Mouse (Mus musculus) heart, embryonic 10.5 days (tissue): ENCODE measurements around the gene Ranbp2. TPM values are rescaled to one million over a fixed set of nuclear protein-coding genes. Genes with fewer than 3 reads are reported as not detected.
"Not testable (repeated sequence)": the region's sequence is repeated elsewhere in the genome, so short reads cannot be mapped to it uniquely, and the experiment has no call there.

Source experiments
- DNase-seq: peaks from one replicate; pipeline ENCODE4 v3.0.0-alpha.2; 2017; ENCODE audit warnings: low spot score
- H3K27ac ChIP-seq: fragments of 300-500 bp; sonication (generic); 2 replicates; pipeline ENCODE4 v1.5.1; 2016; ENCODE audit warnings: mild to moderate bottlenecking
- H3K27me3 ChIP-seq: fragments of 300-500 bp; sonication (generic); 2 replicates; pipeline ENCODE4 v1.6.1; 2016; ENCODE audit warnings: mild to moderate bottlenecking; ENCODE audit not compliant: poor library complexity, insufficient read depth, severe bottlenecking
- H3K36me3 ChIP-seq: fragments of 300-500 bp; sonication (generic); 2 replicates; pipeline ENCODE4 v1.6.1; 2016; ENCODE audit warnings: mild to moderate bottlenecking, moderate library complexity
- H3K4me1 ChIP-seq: fragments of 300-500 bp; sonication (generic); 2 replicates; pipeline ENCODE4 v1.6.1; 2016; ENCODE audit warnings: mild to moderate bottlenecking
- H3K4me3 ChIP-seq: fragments of 300-500 bp; sonication (generic); 2 replicates; pipeline ENCODE4 v1.5.1; 2016; ENCODE audit warnings: mild to moderate bottlenecking, moderate library complexity
- H3K9me3 ChIP-seq: fragments of 300-500 bp; sonication (generic); 2 replicates; pipeline ENCODE4 v1.6.1; 2016; ENCODE audit warnings: mild to moderate bottlenecking, moderate library complexity
- WGBS: fragments of 180-500 bp; shearing (Covaris S2); methylation state at CpG from one replicate; pipeline ENCODE4 v1.1.7; 2016; 5-methylcytosine and 5-hydroxymethylcytosine counted together
- polyA plus RNA-seq: library from polyadenylated mRNA; unstranded; fragments of >200 nt; fragmentation: Nextera tagmentation; extraction: Ambion mirVana; gene quantifications from 2 replicates; pipeline ENCODE4 v1.2.1, GENCODE M21; 2016

The Ranbp2 gene
- polyA plus RNA-seq, 1 experiment from 2014 or later, result 20.2 TPM

DNA sequence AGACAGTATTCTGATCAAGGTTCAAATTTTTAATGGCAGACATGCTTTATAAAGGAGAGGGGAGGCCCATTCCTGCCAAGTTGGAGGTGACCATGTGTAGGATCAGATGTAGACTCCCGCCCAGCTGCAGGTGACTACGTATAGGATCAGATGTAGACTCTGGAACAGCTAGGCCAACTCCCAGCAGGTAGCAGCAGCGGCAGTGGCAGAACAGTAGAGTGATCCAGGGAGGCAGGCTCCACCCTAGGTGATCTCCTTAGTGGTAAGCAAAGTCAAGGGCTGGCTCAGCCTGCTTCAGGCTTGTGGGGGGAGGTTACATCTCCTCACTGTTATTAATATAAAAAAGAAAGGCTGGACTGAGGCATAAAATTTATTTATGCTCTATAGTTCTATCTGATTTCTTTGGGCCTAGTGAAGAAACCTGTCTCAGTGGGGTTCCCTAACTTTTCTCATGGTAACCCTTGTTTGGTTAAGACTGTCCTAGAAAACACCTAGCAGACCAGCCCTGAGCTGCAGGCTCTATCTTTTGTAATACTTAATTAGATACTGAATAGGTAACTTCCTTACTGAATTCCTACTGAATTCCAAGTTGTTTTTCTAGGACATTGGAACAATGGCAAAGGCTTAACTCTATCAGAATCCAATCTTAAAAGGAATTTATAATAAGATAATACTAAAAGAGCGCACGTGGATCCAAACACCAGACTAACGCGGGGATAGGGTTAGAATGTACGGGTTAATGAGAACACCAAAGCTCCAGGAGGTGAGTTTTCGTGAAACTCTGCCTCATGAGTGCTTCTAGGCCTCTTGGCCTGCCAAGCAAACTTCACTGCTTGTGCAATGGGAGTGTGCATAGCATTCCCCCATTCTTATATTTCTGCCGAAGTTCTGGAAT is 84.4 kb downstream of the Ranbp2 start:
- H3K27ac ChIP-seq, result no peak overlapping the region
- H3K36me3 ChIP-seq, result peaks cover 35% of the 10 kb centered on the region; the same call in 1 of the 2 replicates
- H3K4me1 ChIP-seq, result no peaks in the 10 kb centered on the region
- no peaks in the 10 kb centered on the region for H3K9me3 ChIP-seq
- 83% methylated on average over 10 of the region's 10 CpGs for WGBS
- no peaks in the 10 kb centered on the region for H3K27me3 ChIP-seq
- no peak overlapping the region for H3K4me3 ChIP-seq
- DNase-seq, result no peak

DNA sequence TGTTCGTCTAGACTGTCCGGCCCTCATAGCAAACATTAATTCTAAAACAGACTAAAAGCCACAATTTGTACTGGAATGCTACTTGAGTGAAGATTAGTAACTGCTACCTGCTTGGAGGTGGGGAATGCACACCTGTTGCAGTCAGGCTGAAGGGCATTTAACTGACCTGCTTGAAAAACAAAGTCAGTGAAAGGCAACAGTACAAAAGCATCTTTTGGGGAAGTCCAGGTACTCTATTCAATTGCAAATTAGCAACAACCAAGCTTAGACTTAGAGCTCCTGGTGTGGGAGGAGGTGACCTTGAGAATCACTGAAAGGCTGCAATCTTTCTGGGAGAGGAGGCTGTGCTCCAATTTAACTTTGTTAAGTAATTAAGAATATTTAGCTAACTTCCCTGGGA is 85.5 kb downstream of the Ranbp2 start:
- Histone ChIP-seq H3K9me3 (no peaks in the 10 kb centered on the region), H3K27me3 (no peaks in the 10 kb centered on the region), H3K4me1 (no peaks in the 10 kb centered on the region), H3K36me3 (peaks cover 35% of the 10 kb centered on the region; the same call in 1 of the 2 replicates), H3K27ac (no peak overlapping the region), H3K4me3 (no peak overlapping the region)
- no peak for DNase-seq
- 96% methylated on average over 2 of the region's 2 CpGs for WGBS

DNA sequence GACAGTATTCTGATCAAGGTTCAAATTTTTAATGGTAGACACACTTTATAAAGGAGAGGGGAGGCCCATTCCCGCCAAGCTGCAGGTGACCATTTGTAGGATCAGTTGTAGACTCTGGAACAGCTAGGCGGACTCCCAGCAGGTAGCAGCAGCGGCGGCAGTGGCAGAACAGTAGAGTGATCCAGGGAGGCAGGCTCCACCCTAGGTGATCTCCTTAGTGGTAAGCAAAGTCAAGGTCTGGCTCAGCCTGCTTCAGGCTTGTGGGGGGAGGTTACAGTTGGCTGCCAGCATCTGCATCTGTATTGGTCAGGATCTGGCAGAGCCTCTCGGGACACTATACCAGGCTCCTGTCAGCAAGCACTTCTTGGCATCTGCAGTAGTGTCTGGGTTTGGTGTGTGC is 89.6 kb downstream of the Ranbp2 start:
- 78% methylated on average over 5 of the region's 5 CpGs for WGBS
- H3K27ac ChIP-seq, result not testable (repeated sequence)

DNA sequence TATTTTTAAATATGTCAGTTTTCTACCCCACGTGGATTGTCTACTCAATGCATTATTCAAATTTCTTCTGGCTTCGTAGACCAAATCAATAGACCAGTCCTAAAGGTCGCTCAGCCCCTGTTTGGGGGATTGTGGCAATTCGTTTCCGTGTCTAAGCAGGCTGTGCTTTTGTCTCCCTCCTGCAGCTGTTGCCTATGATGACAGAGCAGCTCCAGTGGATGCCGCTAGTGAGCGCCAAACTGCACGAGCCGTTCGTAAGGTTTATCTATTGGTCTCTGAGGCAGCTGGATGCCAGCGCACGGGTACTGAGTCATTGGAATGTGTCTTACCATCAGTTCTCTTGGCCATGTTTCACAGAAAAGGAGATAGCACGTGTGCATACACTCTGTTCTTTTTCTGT is 93.9 kb downstream of the Ranbp2 start:
- 58% methylated on average over 13 of the region's 13 CpGs for WGBS
- H3K27ac ChIP-seq, result no peak overlapping the region
- H3K27me3 ChIP-seq, result no peaks in the 10 kb centered on the region
- H3K9me3 ChIP-seq, result no peaks in the 10 kb centered on the region
- no peak overlapping the region for H3K4me3 ChIP-seq
- peak; percentile 78 for DNase-seq
- no peaks in the 10 kb centered on the region for H3K4me1 ChIP-seq
- H3K36me3 ChIP-seq, result peaks cover 16% of the 10 kb centered on the region

More for the DNA sequence above, 89.6 kb downstream of the Ranbp2 start:
- H3K36me3 ChIP-seq, result peaks cover 29% of the 10 kb centered on the region; the same call in 1 of the 2 replicates
- H3K27me3 ChIP-seq, DNase-seq, H3K4me3 ChIP-seq, H3K9me3 ChIP-seq, H3K4me1 ChIP-seq: not testable (repeated sequence)

Other genes with a start within 250 kb of the Ranbp2 start
- not detected in 2 replicates for gene AW822073, start 222.0 kb upstream of the Ranbp2 start, polyA plus RNA-seq
- gene Duxf3, start 214.2 kb upstream of the Ranbp2 start, polyA plus RNA-seq, result not detected in 2 replicates
- 0.06 TPM in 1 of 2 replicates, not detected in the other for gene Gm4981, start 210.2 kb upstream of the Ranbp2 start, polyA plus RNA-seq
- 43.3 and 44.6 TPM in 2 replicates for gene Gcc2, start 191.4 kb upstream of the Ranbp2 start, polyA plus RNA-seq
- 121 and 142 TPM in 2 replicates for gene Lims1, start 123.5 kb upstream of the Ranbp2 start, polyA plus RNA-seq
- gene Ccdc138, start 51.0 kb downstream of the Ranbp2 start, polyA plus RNA-seq, result 7.8 and 10.0 TPM in 2 replicates
- 0.09 TPM in 1 of 2 replicates, not detected in the other for gene Edar, start 228.7 kb downstream of the Ranbp2 start, polyA plus RNA-seq